9 mouse cellular contexts compared by ENCODE assay signal in genomic region chrX:11633823-11634222, GRCm38 (mm10).
DNase-seq lines count a peak whose midpoint lies in the region; ATAC-seq and TF ChIP-seq lines count a peak whose summit lies in the region.
"Had no signal": no experiment of that assay in that cellular context is flagged by ENCODE, and none has a peak within 500 bp of the region (broad histone marks: within the 10 kb centered on the region; RNA-seq: fewer than 3 reads in every experiment).

No protein-coding gene starts in this region.

- H3K4me2 ChIP-seq in midbrain, embryonic 14.5 days (ENCODE audit: low read length): no peak overlapping the region

- 0 out of 2 replicates have a peak, but pooled peaks have one; percentile 33 for TF ChIP-seq CTCF in thymus, adult 2 months (IDR thresholded peaks at IDR 0.05; ENCODE audit: borderline replicate concordance, control insufficient read depth, extremely low read depth, insufficient read depth, low read length, poor library complexity)

- H3K9me3 ChIP-seq in midbrain, embryonic 10.5 days (replicated peaks): no peaks in the 10 kb centered on the region
- no peaks in the 10 kb centered on the region for H3K9me3 ChIP-seq in midbrain, embryonic 14.5 days (ENCODE audit: control insufficient read depth, low read length)
- H3K9me3 ChIP-seq: megakaryocyte, embryonic 14.5 days had no signal

- H3K27ac ChIP-seq in midbrain, embryonic 10.5 days (replicated peaks): no peak overlapping the region
- H3K27ac ChIP-seq in midbrain, embryonic 14.5 days (replicated peaks; ENCODE audit: low read depth, low read length): no peak overlapping the region
- no peak overlapping the region for H3K27ac ChIP-seq in thymus, adult 2 months (ENCODE audit: control insufficient read depth, insufficient read depth, low read length)

- WGBS in midbrain, embryonic 10.5 days: 71% methylated on average over 6 of the region's 6 CpGs
- 56% methylated on average over 6 of the region's 6 CpGs for WGBS in midbrain, embryonic 14.5 days
- WGBS in thymus, adult 2 months: 63% methylated on average over 6 of the region's 6 CpGs

- H3K4me1 ChIP-seq in midbrain, embryonic 10.5 days: peaks cover 28% of the 10 kb centered on the region
- no peaks in the 10 kb centered on the region for H3K4me1 ChIP-seq in midbrain, embryonic 14.5 days (ENCODE audit: control insufficient read depth, insufficient read depth, low read length)
- H3K4me1 ChIP-seq in thymus, adult 2 months (replicated peaks; ENCODE audit: control insufficient read depth, insufficient read depth, low read length): peaks cover 11% of the 10 kb centered on the region

- no peak overlapping the region for H3K9ac ChIP-seq in midbrain, embryonic 14.5 days (replicated peaks; ENCODE audit: low read length)

- no peak for TF ChIP-seq POLR2A in thymus, adult 2 months (IDR thresholded peaks at IDR 0.05; ENCODE audit: control insufficient read depth, extremely low read depth, insufficient read depth, low read length, poor library complexity)

- no peaks in the 10 kb centered on the region for H3K36me3 ChIP-seq in midbrain, embryonic 10.5 days
- no peaks in the 10 kb centered on the region for H3K36me3 ChIP-seq in midbrain, embryonic 14.5 days (ENCODE audit: control insufficient read depth, insufficient read depth, low read length)
- H3K36me3 ChIP-seq in thymus, adult 2 months (ENCODE audit: control insufficient read depth, insufficient read depth, low read length): no peaks in the 10 kb centered on the region

- DNase-seq in embryo, embryonic 10 days (ENCODE audit: low spot score): peak; percentile 49
- DNase-seq in embryo, embryonic 11 days: no peak
- peak; percentile 37 for DNase-seq in midbrain, embryonic 10.5 days (ENCODE audit: low spot score)
- DNase-seq in midbrain, embryonic 14.5 days: no peak
- DNase-seq in kidney, postnatal 10 days: peak; percentile 38
- peak; percentile 66 for DNase-seq in thymus, adult 2 months
- no peak for DNase-seq in layer of hippocampus, postnatal 10 days (ENCODE audit: low spot score in 2 of 2)

- H3K4me3 ChIP-seq in midbrain, embryonic 10.5 days: no peak overlapping the region
- no peak overlapping the region for H3K4me3 ChIP-seq in midbrain, embryonic 14.5 days (replicated peaks; ENCODE audit: low read depth, low read length)
- no peak overlapping the region for H3K4me3 ChIP-seq in thymus, adult 2 months (ENCODE audit: control insufficient read depth, insufficient read depth, low read length)
- H3K4me3 ChIP-seq: megakaryocyte, embryonic 14.5 days had no signal

- ATAC-seq in midbrain, embryonic 14.5 days (ENCODE audit: low FRiP score, low TSS enrichment): no peak
- ATAC-seq in frontal cortex, adult (ENCODE audit: low TSS enrichment): no peak

- peaks cover 93% of the 10 kb centered on the region for H3K27me3 ChIP-seq in midbrain, embryonic 10.5 days (ENCODE audit: low read depth, poor library complexity, severe bottlenecking)
- no peaks in the 10 kb centered on the region for H3K27me3 ChIP-seq in midbrain, embryonic 14.5 days (ENCODE audit: control insufficient read depth, insufficient read depth, low read length)
- no peaks in the 10 kb centered on the region for H3K27me3 ChIP-seq in thymus, adult 2 months (ENCODE audit: control insufficient read depth, insufficient read depth, low read length)

Comparison
In these comparisons a context has a peak if more than half of its experiments do, and no peak if none do; other contexts are left out.
1. DNase-seq: peak in embryo, embryonic 10 days (single experiment), midbrain, embryonic 10.5 days (single experiment), kidney, postnatal 10 days (single experiment) and thymus, adult 2 months (single experiment); none in embryo, embryonic 11 days (single experiment), midbrain, embryonic 14.5 days (single experiment) and layer of hippocampus, postnatal 10 days (0 of 2).